Mouse (Mus musculus) midbrain, embryonic 14.5 days (tissue): ENCODE data around the gene Htr6. TPM values are rescaled to one million over a fixed set of nuclear protein-coding genes. Genes with fewer than 3 reads are reported as not detected.

Experiments
- ATAC-seq: fragments of 200-750 bp; cut with Nextera tagmentation; 2 replicates; pipeline ENCODE4 v1.8.0; 2017; ENCODE audit warnings: moderate number of reproducible peaks, moderate library complexity; ENCODE audit not compliant: low FRiP score, low TSS enrichment
- DNase-seq: peaks from one replicate; pipeline ENCODE4 v3.0.0-alpha.2; 2015
- H3K27ac ChIP-seq: fragments of 300-500 bp; sonication (generic); replicated peaks from 2 replicates; pipeline ENCODE4 v1.5.1; 2014; ENCODE audit warnings: mild to moderate bottlenecking, low read depth, low read length, moderate library complexity
- H3K27me3 ChIP-seq: fragments of 300-500 bp; sonication (generic); 2 replicates; pipeline ENCODE4 v1.6.1; 2014; ENCODE audit warnings: low read length, control low read depth, mixed read lengths; ENCODE audit not compliant: control insufficient read depth, insufficient read depth
- H3K36me3 ChIP-seq: fragments of 300-500 bp; sonication (generic); 2 replicates; pipeline ENCODE4 v1.6.1; 2014; ENCODE audit warnings: low read length, control low read depth; ENCODE audit not compliant: control insufficient read depth, insufficient read depth
- H3K4me1 ChIP-seq: fragments of 300-500 bp; sonication (generic); 2 replicates; pipeline ENCODE4 v1.6.1; 2014; ENCODE audit warnings: mild to moderate bottlenecking, antibody characterized with exemption, low read length, control low read depth; ENCODE audit not compliant: control insufficient read depth, insufficient read depth
- H3K4me2 ChIP-seq: fragments of 300-500 bp; sonication (generic); 2 replicates; pipeline ENCODE4 v1.6.1; 2014; ENCODE audit warnings: mild to moderate bottlenecking, low read length, moderate library complexity
- H3K4me3 ChIP-seq: fragments of 300-500 bp; sonication (generic); replicated peaks from 2 replicates; pipeline ENCODE4 v1.5.1; 2014; ENCODE audit warnings: low read depth, low read length
- H3K9ac ChIP-seq: fragments of 300-500 bp; sonication (generic); replicated peaks from 2 replicates; pipeline ENCODE4 v1.6.1; 2014; ENCODE audit warnings: mild to moderate bottlenecking, low read length, moderate library complexity
- H3K9me3 ChIP-seq: fragments of 300-500 bp; sonication (generic); 2 replicates; pipeline ENCODE4 v1.6.1; 2016; ENCODE audit warnings: low read length, control low read depth, mixed read lengths; ENCODE audit not compliant: control insufficient read depth
- WGBS: fragments of 180-500 bp; shearing (Covaris S2); extraction: QIAGEN DNeasy Blood & Tissue Kit; methylation state at CpG from one replicate; pipeline ENCODE4 v1.1.7; 2014; 5-methylcytosine and 5-hydroxymethylcytosine counted together
- polyA plus RNA-seq: library from polyadenylated mRNA; unstranded; fragments of >200 nt; fragmentation: Nextera tagmentation; extraction: Ambion mirVana; gene quantifications from 2 replicates; pipeline ENCODE4 v1.2.1, GENCODE M21; 2014

Gene Htr6
- polyA plus RNA-seq, 1 experiment from 2014 or later, result 0.32 TPM

DNA sequence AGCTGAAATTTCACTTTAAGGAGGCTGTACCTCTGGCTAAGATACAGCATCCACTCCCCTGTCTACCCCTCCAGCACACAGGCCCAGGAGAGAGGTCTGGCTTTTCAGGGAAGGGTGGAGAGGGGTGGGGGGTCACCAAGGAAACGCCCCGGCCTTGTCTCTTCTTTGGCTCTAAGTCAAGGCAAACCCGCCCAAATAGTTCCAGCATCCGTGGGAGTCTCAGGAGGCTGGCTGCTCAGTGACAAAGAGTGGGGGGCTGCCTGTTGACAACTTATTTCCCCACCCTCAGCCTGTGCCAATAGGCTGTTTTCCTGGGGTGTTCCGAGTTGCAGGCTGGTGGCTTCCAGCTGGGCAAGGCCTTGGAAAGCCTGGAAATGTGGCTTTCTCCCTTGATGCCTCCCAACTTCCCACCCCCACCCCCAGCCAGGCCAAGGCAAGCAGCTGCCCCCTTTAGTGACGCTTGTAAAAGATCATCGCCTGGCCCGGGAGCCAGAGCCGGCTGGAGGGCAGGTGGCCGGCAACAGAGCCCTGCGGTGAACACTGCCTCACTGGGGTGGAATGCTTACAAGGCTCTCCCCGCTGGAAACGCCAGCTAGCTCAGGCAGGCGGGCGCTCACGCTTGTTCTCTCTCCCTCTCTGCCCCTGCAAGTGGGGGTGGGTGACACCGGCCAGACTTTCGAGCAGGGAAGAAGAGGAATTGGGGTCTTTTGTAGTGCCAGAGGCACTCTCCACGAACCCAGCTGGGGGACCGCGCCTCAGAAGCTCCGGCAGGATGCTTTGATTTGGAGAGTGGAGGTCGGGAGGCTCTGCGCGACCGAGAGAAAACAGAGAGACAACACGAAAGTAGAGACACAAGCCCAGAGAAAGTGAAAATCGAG, 16.3 kb upstream of the Htr6 start:
- Histone ChIP-seq H3K4me2 (peak overlapping the region; percentile 89), H3K36me3 (no peaks in the 10 kb centered on the region), H3K9me3 (no peaks in the 10 kb centered on the region), H3K27me3 (peaks cover 39% of the 10 kb centered on the region), H3K9ac (peak overlapping the region; percentile 59; the same call in 1 of the 2 replicates), H3K4me1 (peaks cover 15% of the 10 kb centered on the region; the same call in 1 of the 2 replicates), H3K27ac (peak overlapping the region; percentile 22), H3K4me3 (peak overlapping the region; percentile 49)
- ATAC-seq, result peak; percentile 32; the same call in 1 of the 2 replicates
- DNase-seq, result peak; percentile 66
- WGBS, result under 1% methylated on average over 28 of the region's 28 CpGs

GRCm38 (mm10) chr4:139091066-139091465, 15.7 kb upstream of the Htr6 start:
- no peak overlapping the region for H3K4me3 ChIP-seq
- ATAC-seq (no peak), DNase-seq (no peak)
- WGBS, result 34% methylated on average over 7 of the region's 7 CpGs
- H3K27ac ChIP-seq, result peak overlapping the region; percentile 22; the same call in 1 of the 2 replicates
- no peaks in the 10 kb centered on the region for H3K9me3 ChIP-seq
- no peaks in the 10 kb centered on the region for H3K36me3 ChIP-seq
- no peak overlapping the region for H3K9ac ChIP-seq
- H3K4me2 ChIP-seq, result peak overlapping the region; percentile 89
- H3K27me3 ChIP-seq, result peaks cover 39% of the 10 kb centered on the region
- peaks cover 15% of the 10 kb centered on the region; the same call in 1 of the 2 replicates for H3K4me1 ChIP-seq

DNA sequence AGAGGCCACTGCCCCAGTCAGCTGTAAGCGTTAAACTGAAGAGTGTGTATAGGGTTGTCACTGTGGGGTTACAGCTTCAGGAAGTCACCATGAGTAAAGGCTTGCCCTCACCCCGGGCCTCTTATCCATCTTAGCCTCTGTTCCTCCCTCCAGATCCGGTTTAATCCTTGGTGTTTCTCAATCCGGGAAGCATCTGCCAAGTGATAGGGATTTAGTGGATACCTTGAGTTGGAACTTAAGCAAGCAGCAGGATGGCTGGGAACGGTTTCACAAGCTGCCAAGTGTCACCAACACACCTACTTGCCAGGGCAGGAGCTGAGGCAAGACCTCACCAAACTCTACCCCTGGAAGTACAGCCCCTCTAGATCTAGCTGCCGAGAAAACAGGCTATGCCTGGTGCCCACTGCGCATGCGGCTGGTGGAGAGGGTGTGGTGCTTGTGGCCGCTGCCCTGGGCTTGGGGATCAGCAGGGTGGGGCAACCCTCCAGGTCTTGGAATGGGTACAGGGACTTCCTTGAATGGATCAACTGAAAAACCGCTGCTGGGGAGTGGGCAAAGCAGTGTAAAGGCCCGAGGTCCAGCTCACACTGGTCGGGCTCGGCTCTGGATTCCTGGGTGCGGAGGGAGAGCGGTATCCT, 15.1 kb upstream of the Htr6 start:
- Histone ChIP-seq H3K4me1 (peaks cover 15% of the 10 kb centered on the region; the same call in 1 of the 2 replicates), H3K36me3 (no peaks in the 10 kb centered on the region), H3K27me3 (peaks cover 39% of the 10 kb centered on the region), H3K27ac (no peak overlapping the region), H3K9me3 (no peaks in the 10 kb centered on the region), H3K9ac (no peak overlapping the region), H3K4me3 (no peak overlapping the region), H3K4me2 (no peak overlapping the region)
- 68% methylated on average over 15 of the region's 15 CpGs for WGBS
- DNase-seq, result no peak
- no peak for ATAC-seq

GRCm38 (mm10) chr4:139088982-139089671, 13.8 kb upstream of the Htr6 start:
- peaks cover 15% of the 10 kb centered on the region; the same call in 1 of the 2 replicates for H3K4me1 ChIP-seq
- 61% methylated on average over 9 of the region's 9 CpGs for WGBS

GRCm38 (mm10) chr4:139086984-139087383, 11.6 kb upstream of the Htr6 start:
- peaks cover 22% of the 10 kb centered on the region for H3K4me1 ChIP-seq
- H3K4me3 ChIP-seq, result no peak overlapping the region
- no peak overlapping the region for H3K9ac ChIP-seq
- 75% methylated on average over 4 of the region's 4 CpGs for WGBS
- H3K4me2 ChIP-seq, result no peak overlapping the region
- H3K27ac ChIP-seq, result no peak overlapping the region
- H3K9me3 ChIP-seq, result no peaks in the 10 kb centered on the region
- no peaks in the 10 kb centered on the region for H3K36me3 ChIP-seq
- ATAC-seq (no peak), DNase-seq (no peak)
- peaks cover 13% of the 10 kb centered on the region; the same call in 1 of the 2 replicates for H3K27me3 ChIP-seq

More at GRCm38 (mm10) chr4:139088982-139089671, 13.8 kb upstream of the Htr6 start:
- no peak overlapping the region for H3K4me2 ChIP-seq
- H3K9ac ChIP-seq, result peak overlapping the region; percentile 9; the same call in 1 of the 2 replicates
- H3K4me3 ChIP-seq, result no peak overlapping the region
- H3K27ac ChIP-seq, result no peak overlapping the region
- H3K9me3 ChIP-seq, result no peaks in the 10 kb centered on the region
- H3K27me3 ChIP-seq, result peaks cover 35% of the 10 kb centered on the region
- no peak for ATAC-seq
- H3K36me3 ChIP-seq, result no peaks in the 10 kb centered on the region
- DNase-seq, result no peak

GRCm38 (mm10) chr4:139086037-139086436, 10.7 kb upstream of the Htr6 start:
- H3K9me3 ChIP-seq, result no peaks in the 10 kb centered on the region
- 22% methylated on average over 5 of the region's 5 CpGs for WGBS
- DNase-seq (peak; percentile 95), ATAC-seq (no peak; the same call in 1 of the 2 replicates)
- no peak overlapping the region for H3K27ac ChIP-seq
- H3K9ac ChIP-seq, result no peak overlapping the region
- H3K4me2 ChIP-seq, result no peak overlapping the region
- no peak overlapping the region for H3K4me3 ChIP-seq
- H3K36me3 ChIP-seq, result no peaks in the 10 kb centered on the region
- peaks cover 18% of the 10 kb centered on the region for H3K4me1 ChIP-seq
- peaks cover 4% of the 10 kb centered on the region; the same call in 1 of the 2 replicates for H3K27me3 ChIP-seq

DNA sequence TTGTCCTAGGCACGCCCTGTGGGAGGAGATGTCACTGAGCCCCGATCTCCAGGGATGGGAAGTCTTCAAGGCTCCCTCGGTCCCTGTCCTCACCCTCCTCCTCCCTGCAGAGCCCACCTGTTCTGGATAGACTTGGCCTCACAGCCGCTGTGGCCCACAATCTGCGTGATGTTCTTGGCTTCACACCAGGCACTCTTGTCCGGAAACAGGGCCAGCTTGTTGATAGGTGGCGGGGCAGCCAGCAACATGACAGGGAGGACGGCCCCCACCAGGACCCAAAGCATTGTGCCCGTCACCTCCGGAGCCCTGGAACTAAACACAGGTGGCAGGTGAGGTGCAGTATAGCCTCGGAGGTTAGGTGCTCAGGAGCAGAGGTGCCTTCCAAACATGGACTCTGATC, 10.0 kb upstream of the Htr6 start:
- Histone ChIP-seq H3K9me3 (no peaks in the 10 kb centered on the region), H3K4me1 (peaks cover 18% of the 10 kb centered on the region), H3K36me3 (no peaks in the 10 kb centered on the region), H3K4me3 (no peak overlapping the region), H3K27me3 (peaks cover under 1% of the 10 kb centered on the region; the same call in 1 of the 2 replicates), H3K9ac (no peak overlapping the region), H3K27ac (no peak overlapping the region), H3K4me2 (no peak overlapping the region)
- DNase-seq (no peak), ATAC-seq (no peak)
- 75% methylated on average over 11 of the region's 11 CpGs for WGBS

DNA sequence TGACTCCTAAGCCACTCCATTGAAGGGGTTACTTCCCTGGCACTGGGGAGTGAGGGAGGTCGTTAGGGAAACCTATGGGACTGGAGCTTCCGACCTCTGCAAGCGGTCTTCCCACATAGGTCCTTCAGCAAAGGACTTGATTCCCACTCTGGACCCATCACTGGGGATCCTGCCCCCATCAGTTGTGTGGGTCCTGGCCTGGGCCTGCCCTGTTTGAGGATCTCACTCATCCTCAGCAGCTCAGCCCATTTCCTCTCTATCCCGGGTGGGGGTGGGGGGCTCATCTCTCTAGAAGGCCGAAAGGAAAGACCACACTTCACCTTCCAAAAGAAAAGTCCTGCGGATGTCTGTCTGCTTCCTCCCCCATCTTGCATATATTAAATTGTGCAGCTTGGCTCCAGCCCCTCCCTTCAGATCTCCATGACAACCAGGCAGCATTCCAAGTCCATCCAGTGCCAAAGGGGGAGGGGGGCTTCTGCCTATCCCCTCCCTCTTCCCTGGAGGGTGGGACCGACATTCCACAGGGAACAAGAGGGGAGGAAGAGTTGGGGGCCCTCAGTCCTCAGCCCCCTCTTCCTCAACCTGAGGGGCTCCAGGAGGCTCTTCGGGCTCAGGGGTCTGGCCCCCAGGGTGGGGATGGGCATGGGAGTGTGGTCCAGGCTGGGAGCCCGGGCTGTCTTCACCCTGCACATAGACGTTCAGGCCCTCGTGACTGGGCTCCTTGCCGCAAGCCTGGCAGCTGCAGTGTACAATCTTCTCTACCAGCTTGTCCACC, 7.6 kb upstream of the Htr6 start:
- Histone ChIP-seq H3K9ac (0 out of 2 replicates have a peak overlapping the region, but pooled peaks have one; percentile 23), H3K4me1 (peaks cover 18% of the 10 kb centered on the region), H3K27me3 (no peaks in the 10 kb centered on the region), H3K9me3 (no peaks in the 10 kb centered on the region), H3K36me3 (no peaks in the 10 kb centered on the region), H3K4me3 (no peak overlapping the region), H3K27ac (peak overlapping the region; percentile 45; the same call in 1 of the 2 replicates), H3K4me2 (peak overlapping the region; percentile 34)
- peak; percentile 62 for ATAC-seq
- 13% methylated on average over 12 of the region's 12 CpGs for WGBS
- DNase-seq, result peak; percentile 86
